Mouse (Mus musculus) limb, embryonic 15.5 days (tissue): ENCODE results near the gene Klk9. TPM values are rescaled to one million over a fixed set of nuclear protein-coding genes. Genes with fewer than 3 reads are reported as not detected.

Experiments
- ATAC-seq: fragments of 200-750 bp; cut with Nextera tagmentation; 2 replicates; pipeline ENCODE4 v1.8.0; 2017; ENCODE audit warnings: low read depth, moderate TSS enrichment; ENCODE audit not compliant: insufficient number of reproducible peaks, low FRiP score, low TSS enrichment
- H3K27ac ChIP-seq: fragments of 300-500 bp; sonication (generic); 2 replicates; pipeline ENCODE4 v1.5.1; 2015; ENCODE audit warnings: moderate library complexity, mild to moderate bottlenecking, inconsistent platforms
- H3K27me3 ChIP-seq: fragments of 300-500 bp; sonication (generic); 2 replicates; pipeline ENCODE4 v1.6.1; 2015; ENCODE audit warnings: inconsistent platforms
- H3K36me3 ChIP-seq: fragments of 300-500 bp; sonication (generic); 2 replicates; pipeline ENCODE4 v1.6.1; 2015; ENCODE audit warnings: inconsistent platforms
- H3K4me1 ChIP-seq: fragments of 300-500 bp; sonication (generic); 2 replicates; pipeline ENCODE4 v1.6.1; 2015; ENCODE audit warnings: inconsistent platforms
- H3K4me2 ChIP-seq: fragments of 300-500 bp; sonication (generic); 2 replicates; pipeline ENCODE4 v1.6.1; 2015; ENCODE audit warnings: mild to moderate bottlenecking, inconsistent platforms
- H3K4me3 ChIP-seq: fragments of 300-500 bp; sonication (generic); 2 replicates; pipeline ENCODE4 v1.5.1; 2015; ENCODE audit warnings: mild to moderate bottlenecking, inconsistent platforms
- H3K9ac ChIP-seq: fragments of 300-500 bp; sonication (generic); 2 replicates; pipeline ENCODE4 v1.6.1; 2015; ENCODE audit warnings: inconsistent platforms
- H3K9me3 ChIP-seq: fragments of 300-500 bp; sonication (generic); 2 replicates; pipeline ENCODE4 v1.6.1; 2016; ENCODE audit warnings: inconsistent platforms
- WGBS: fragments of 180-500 bp; shearing (Covaris S2); methylation state at CpG from one replicate; pipeline ENCODE4 v1.1.7; 2015; 5-methylcytosine and 5-hydroxymethylcytosine counted together
- polyA plus RNA-seq: library from polyadenylated mRNA; unstranded; fragments of >200 nt; fragmentation: Nextera tagmentation; extraction: Ambion mirVana; gene quantifications from 2 replicates; pipeline ENCODE4 v1.2.1, GENCODE M21; 2015

The Klk9 gene
- polyA plus RNA-seq, 1 experiment from 2014 or later = 1.5 TPM

DNA sequence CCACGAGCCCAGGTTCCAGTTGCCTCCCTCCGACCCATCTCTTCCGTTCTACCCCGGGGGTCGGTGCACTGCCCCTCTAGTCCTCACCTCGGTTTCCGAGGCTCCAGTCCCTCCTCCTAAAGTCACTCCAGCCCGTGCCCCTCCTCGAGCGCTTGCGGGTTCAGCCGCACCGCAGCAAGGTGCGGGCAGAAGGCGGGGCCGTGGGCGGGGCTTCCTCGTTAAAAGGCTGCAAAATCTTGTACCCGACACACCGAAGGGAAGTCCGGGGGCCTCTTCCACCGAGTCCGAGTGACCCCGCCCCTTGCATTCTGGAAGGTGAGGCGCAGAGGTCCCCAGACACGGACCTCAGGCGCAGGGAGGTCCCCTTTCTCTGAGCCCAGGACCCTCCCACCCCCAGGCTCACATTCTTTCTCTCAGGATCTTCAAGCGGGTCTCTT lies 5.7 kb downstream of the Klk9 start, which contains the start of gene Klk8:
Gene Klk8, plus strand, starts transcription at position 245 of the 437 bp plus-strand sequence.
- H3K27me3 ChIP-seq = peaks cover 17% of the 10 kb centered on the region

GRCm38 (mm10) chr7:43797844-43798462 lies 6.3 kb downstream of the Klk9 start:
- Histone ChIP-seq H3K36me3 (no peaks in the 10 kb centered on the region), H3K4me2 (peak overlapping the region; percentile 81), H3K4me1 (peaks cover 21% of the 10 kb centered on the region), H3K27ac (no peak overlapping the region), H3K9me3 (no peaks in the 10 kb centered on the region), H3K4me3 (peak overlapping the region; percentile 52), H3K9ac (0 out of 2 replicates have a peak overlapping the region, but pooled peaks have one; percentile 20), H3K27me3 (peaks cover 17% of the 10 kb centered on the region)
- 39% methylated on average over 13 of the region's 13 CpGs for WGBS
- ATAC-seq = no peak

More for the DNA sequence above, 5.7 kb downstream of the Klk9 start, which contains the start of gene Klk8:
- Histone ChIP-seq H3K4me3 (peak within 1 kb of the TSS; percentile 52), H3K4me2 (peak within 1 kb of the TSS; percentile 81), H3K9me3 (no peaks in the 10 kb centered on the region), H3K27ac (no peak within 1 kb of the TSS), H3K9ac (0 out of 2 replicates have a peak within 1 kb of the TSS, but pooled peaks have one; percentile 20), H3K36me3 (no peaks in the 10 kb centered on the region), H3K4me1 (peaks cover 21% of the 10 kb centered on the region)
- 0% methylated on average over 28 of the region's 28 CpGs for WGBS
- ATAC-seq = no peak

- 61% methylated on average over 7 of the region's 7 CpGs for WGBS
- Histone ChIP-seq H3K4me1 (peaks cover 21% of the 10 kb centered on the region), H3K36me3 (no peaks in the 10 kb centered on the region), H3K4me2 (no peak overlapping the region), H3K9ac (no peak overlapping the region), H3K27ac (no peak overlapping the region), H3K4me3 (no peak overlapping the region), H3K27me3 (peaks cover 17% of the 10 kb centered on the region), H3K9me3 (no peaks in the 10 kb centered on the region)
- no peak for ATAC-seq
Observed at GRCm38 (mm10) chr7:43799876-43800275, 8.2 kb downstream of the Klk9 start.

- H3K27ac ChIP-seq = no peak within 1 kb of the TSS
- H3K4me1 ChIP-seq = no peaks in the 10 kb centered on the region
- ATAC-seq = no peak
- H3K4me3 ChIP-seq = no peak within 1 kb of the TSS
- WGBS = 31% methylated on average over 5 of the region's 5 CpGs
- no peaks in the 10 kb centered on the region for H3K36me3 ChIP-seq
- H3K9me3 ChIP-seq = no peaks in the 10 kb centered on the region
- H3K27me3 ChIP-seq = no peaks in the 10 kb centered on the region; the same call in 1 of the 2 replicates
- H3K4me2 ChIP-seq = no peak within 1 kb of the TSS
- no peak within 1 kb of the TSS for H3K9ac ChIP-seq
Observed at GRCm38 (mm10) chr7:43810994-43811393, 19.3 kb downstream of the Klk9 start, which contains the start of gene Klk7. Klk7 (plus strand) TSS chr7:43811294.

DNA sequence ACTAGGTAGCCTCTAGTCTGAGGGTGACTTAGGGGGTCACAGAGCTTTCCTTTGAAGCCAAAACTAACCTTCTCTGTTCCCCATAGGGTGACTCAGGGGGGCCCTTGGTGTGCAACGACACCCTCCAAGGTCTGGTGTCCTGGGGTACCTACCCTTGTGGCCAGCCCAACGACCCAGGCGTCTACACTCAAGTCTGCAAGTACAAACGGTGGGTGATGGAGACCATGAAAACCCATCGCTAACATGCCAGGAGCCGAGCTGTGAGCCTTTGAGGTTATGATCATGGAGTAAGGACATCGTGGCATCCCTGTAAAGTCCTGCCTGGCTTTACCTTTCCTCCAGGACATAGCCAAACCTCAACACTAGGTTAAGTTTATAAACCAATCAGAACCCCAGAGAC lies 23.5 kb downstream of the Klk9 start:
- no peak for ATAC-seq
- Histone ChIP-seq H3K9me3 (no peaks in the 10 kb centered on the region), H3K4me2 (no peak overlapping the region), H3K4me1 (no peaks in the 10 kb centered on the region), H3K27ac (no peak overlapping the region), H3K27me3 (no peaks in the 10 kb centered on the region; the same call in 1 of the 2 replicates), H3K36me3 (no peaks in the 10 kb centered on the region), H3K4me3 (no peak overlapping the region), H3K9ac (no peak overlapping the region)
- 85% methylated on average over 7 of the region's 7 CpGs for WGBS

GRCm38 (mm10) chr7:43816746-43817145 lies 25.1 kb downstream of the Klk9 start:
- no peak overlapping the region for H3K4me3 ChIP-seq

DNA sequence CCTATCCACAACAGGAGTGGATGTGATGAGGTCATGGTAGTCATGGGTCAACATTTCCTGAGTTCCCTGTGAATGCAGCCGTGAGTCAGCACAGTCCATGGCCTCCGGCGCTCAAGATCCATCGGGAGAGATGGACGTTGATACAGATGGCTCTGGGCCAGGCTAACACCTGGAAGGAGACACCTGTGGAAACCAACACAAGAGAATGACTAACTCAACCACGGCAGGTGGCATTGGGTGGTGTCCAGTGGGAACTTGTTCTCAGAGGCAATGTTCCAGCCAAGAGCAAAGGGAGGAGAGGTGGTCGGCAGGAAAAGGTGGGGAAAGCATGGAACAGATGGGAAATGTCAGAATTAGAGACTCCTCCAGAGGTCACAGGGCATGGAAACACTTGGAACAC lies 29.9 kb downstream of the Klk9 start:
- Histone ChIP-seq H3K4me1 (no peaks in the 10 kb centered on the region), H3K9ac (no peak overlapping the region), H3K27me3 (no peaks in the 10 kb centered on the region), H3K4me2 (no peak overlapping the region), H3K9me3 (no peaks in the 10 kb centered on the region), H3K27ac (no peak overlapping the region), H3K36me3 (no peaks in the 10 kb centered on the region), H3K4me3 (no peak overlapping the region)
- 81% methylated on average over 7 of the region's 7 CpGs for WGBS
- no peak for ATAC-seq

More at GRCm38 (mm10) chr7:43816746-43817145, 25.1 kb downstream of the Klk9 start:
- Histone ChIP-seq H3K27me3 (no peaks in the 10 kb centered on the region), H3K9ac (no peak overlapping the region), H3K4me1 (no peaks in the 10 kb centered on the region), H3K36me3 (no peaks in the 10 kb centered on the region), H3K27ac (no peak overlapping the region), H3K4me2 (no peak overlapping the region), H3K9me3 (no peaks in the 10 kb centered on the region)
- no peak for ATAC-seq

GRCm38 (mm10) chr7:43824199-43824598 lies 32.5 kb downstream of the Klk9 start, which contains the start of gene Klk6:
Klk6 (plus strand) TSS chr7:43824499.
- H3K4me3 ChIP-seq = no peak within 1 kb of the TSS
- no peak within 1 kb of the TSS for H3K4me2 ChIP-seq
- H3K4me1 ChIP-seq = no peaks in the 10 kb centered on the region
- no peak within 1 kb of the TSS for H3K27ac ChIP-seq
- no peak within 1 kb of the TSS for H3K9ac ChIP-seq
- no peaks in the 10 kb centered on the region for H3K36me3 ChIP-seq
- no peak for ATAC-seq
- WGBS = 86% methylated on average over 10 of the region's 10 CpGs
- no peaks in the 10 kb centered on the region for H3K27me3 ChIP-seq
- no peaks in the 10 kb centered on the region for H3K9me3 ChIP-seq

DNA sequence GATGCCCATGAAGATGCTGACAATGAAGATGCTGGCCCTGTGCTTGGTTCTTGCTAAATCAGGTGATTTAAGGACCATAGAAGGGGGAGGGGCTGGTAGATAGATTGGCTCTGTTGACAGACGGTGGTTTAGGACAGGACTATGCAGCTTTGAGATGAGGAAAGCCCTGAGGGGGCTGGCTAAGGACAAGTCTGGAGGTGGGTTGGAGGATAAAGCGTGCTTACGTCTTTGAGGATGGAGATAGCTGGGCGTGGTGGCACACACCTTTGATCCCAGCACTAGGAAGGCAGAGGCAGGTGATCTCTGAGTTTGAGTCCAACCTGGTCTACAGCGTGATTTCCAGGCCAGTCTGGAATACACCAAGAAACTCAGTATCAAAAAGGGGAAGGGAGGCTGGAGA lies 34.4 kb downstream of the Klk9 start:
- WGBS = 79% methylated on average over 5 of the region's 5 CpGs
- Histone ChIP-seq H3K27me3 (no peaks in the 10 kb centered on the region), H3K4me2 (no peak overlapping the region), H3K9ac (no peak overlapping the region), H3K4me3 (no peak overlapping the region), H3K36me3 (no peaks in the 10 kb centered on the region), H3K4me1 (no peaks in the 10 kb centered on the region), H3K9me3 (no peaks in the 10 kb centered on the region), H3K27ac (no peak overlapping the region)
- no peak for ATAC-seq

- Histone ChIP-seq H3K27me3 (no peaks in the 10 kb centered on the region), H3K9me3 (no peaks in the 10 kb centered on the region), H3K27ac (no peak overlapping the region), H3K4me3 (no peak overlapping the region), H3K36me3 (no peaks in the 10 kb centered on the region), H3K4me2 (no peak overlapping the region), H3K9ac (no peak overlapping the region), H3K4me1 (no peaks in the 10 kb centered on the region)
- ATAC-seq = no peak
- 81% methylated on average over 4 of the region's 4 CpGs for WGBS
Observed at GRCm38 (mm10) chr7:43827706-43828105, 36.0 kb downstream of the Klk9 start.

GRCm38 (mm10) chr7:43829006-43829405 lies 37.3 kb downstream of the Klk9 start:
- Histone ChIP-seq H3K27me3 (no peaks in the 10 kb centered on the region), H3K4me2 (no peak overlapping the region), H3K9me3 (no peaks in the 10 kb centered on the region), H3K9ac (no peak overlapping the region), H3K4me1 (no peaks in the 10 kb centered on the region), H3K27ac (no peak overlapping the region), H3K36me3 (no peaks in the 10 kb centered on the region), H3K4me3 (no peak overlapping the region)
- 85% methylated on average over 8 of the region's 8 CpGs for WGBS
- no peak for ATAC-seq

DNA sequence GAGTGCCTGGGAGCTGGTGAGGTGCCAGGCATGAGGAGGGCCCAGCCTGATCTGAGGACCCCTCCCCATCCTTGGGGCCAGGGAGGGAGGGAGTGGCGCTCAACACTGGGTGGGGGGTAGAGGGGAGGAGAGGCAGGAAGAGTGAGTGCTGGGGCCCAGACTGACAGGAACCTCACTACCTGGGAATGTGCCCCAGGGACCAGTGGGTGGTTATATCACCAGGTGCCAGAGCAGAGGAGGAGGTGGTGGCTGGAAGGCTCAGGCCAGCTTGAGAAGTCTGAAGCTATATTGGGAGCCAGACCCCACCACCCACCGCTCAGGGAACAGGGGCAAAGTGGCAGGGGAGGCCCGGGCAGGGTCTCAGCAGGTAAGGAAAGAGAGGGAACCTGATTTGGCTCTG lies 50.0 kb downstream of the Klk9 start, which contains the start of gene Klk5:
Gene Klk5, plus strand, starts transcription at position 271 of the 400 bp plus-strand sequence.
- Histone ChIP-seq H3K27ac (no peak within 1 kb of the TSS), H3K4me2 (no peak within 1 kb of the TSS), H3K36me3 (no peaks in the 10 kb centered on the region), H3K4me1 (no peaks in the 10 kb centered on the region), H3K9me3 (no peaks in the 10 kb centered on the region), H3K27me3 (no peaks in the 10 kb centered on the region), H3K4me3 (no peak within 1 kb of the TSS), H3K9ac (no peak within 1 kb of the TSS)
- 32% methylated on average over 3 of the region's 3 CpGs for WGBS
- ATAC-seq = no peak
